Mouse (Mus musculus) limb, embryonic 11.5 days (tissue): ENCODE data around the gene Mtx3. TPM values are rescaled to one million over a fixed set of nuclear protein-coding genes. Genes with fewer than 3 reads are reported as not detected.
A peak's percentile ranks its signal among the peaks of the same experiment; 100 is the strongest.

Experiments
- ATAC-seq: fragments of 200-750 bp; cut with Nextera tagmentation; 2 replicates; pipeline ENCODE4 v1.8.0; 2017; ENCODE audit warnings: low read depth; ENCODE audit not compliant: insufficient number of reproducible peaks, low FRiP score, low TSS enrichment
- DNase-seq: peaks from one replicate; pipeline ENCODE4 v3.0.0-alpha.2; 2015; ENCODE audit warnings: low spot score
- H3K27ac ChIP-seq: fragments of 300-500 bp; sonication (generic); replicated peaks from 2 replicates; pipeline ENCODE4 v1.5.1; 2014; ENCODE audit warnings: low read depth, mild to moderate bottlenecking, low read length
- H3K27me3 ChIP-seq: fragments of 300-500 bp; sonication (generic); 2 replicates; pipeline ENCODE4 v1.6.1; 2014; ENCODE audit warnings: mild to moderate bottlenecking, low read length, mixed read lengths; ENCODE audit not compliant: control insufficient read depth, insufficient read depth
- H3K36me3 ChIP-seq: fragments of 300-500 bp; sonication (generic); 2 replicates; pipeline ENCODE4 v1.6.1; 2014; ENCODE audit warnings: mild to moderate bottlenecking, low read length, moderate library complexity, mixed read lengths; ENCODE audit not compliant: control insufficient read depth, insufficient read depth
- H3K4me1 ChIP-seq: fragments of 300-500 bp; sonication (generic); 2 replicates; pipeline ENCODE4 v1.6.1; 2014; ENCODE audit warnings: low read length, mixed read lengths; ENCODE audit not compliant: control insufficient read depth, insufficient read depth
- H3K4me2 ChIP-seq: fragments of 300-500 bp; sonication (generic); 2 replicates; pipeline ENCODE4 v1.6.1; 2014; ENCODE audit warnings: low read depth, mild to moderate bottlenecking, moderate library complexity; ENCODE audit not compliant: severe bottlenecking
- H3K4me3 ChIP-seq: fragments of 300-500 bp; sonication (generic); 2 replicates; pipeline ENCODE4 v1.5.1; 2014; ENCODE audit warnings: low read depth, low read length
- H3K9ac ChIP-seq: fragments of 300-500 bp; sonication (generic); 2 replicates; pipeline ENCODE4 v1.6.1; 2014; ENCODE audit warnings: mild to moderate bottlenecking, low read length
- H3K9me3 ChIP-seq: fragments of 300-500 bp; sonication (generic); 2 replicates; pipeline ENCODE4 v1.6.1; 2016; ENCODE audit warnings: low read length; ENCODE audit not compliant: control insufficient read depth
- WGBS: fragments of 180-500 bp; shearing (Covaris S2); extraction: QIAGEN DNeasy Blood & Tissue Kit; methylation state at CpG from one replicate; pipeline ENCODE4 v1.1.7; 2014; 5-methylcytosine and 5-hydroxymethylcytosine counted together
- polyA plus RNA-seq: library from polyadenylated mRNA; unstranded; fragments of >200 nt; fragmentation: Nextera tagmentation; extraction: Ambion mirVana; gene quantifications from 2 replicates; pipeline ENCODE4 v1.2.1, GENCODE M21; 2014

Mtx3 gene
- polyA plus RNA-seq, 1 experiment from 2014 or later, result 6.4 TPM

DNA sequence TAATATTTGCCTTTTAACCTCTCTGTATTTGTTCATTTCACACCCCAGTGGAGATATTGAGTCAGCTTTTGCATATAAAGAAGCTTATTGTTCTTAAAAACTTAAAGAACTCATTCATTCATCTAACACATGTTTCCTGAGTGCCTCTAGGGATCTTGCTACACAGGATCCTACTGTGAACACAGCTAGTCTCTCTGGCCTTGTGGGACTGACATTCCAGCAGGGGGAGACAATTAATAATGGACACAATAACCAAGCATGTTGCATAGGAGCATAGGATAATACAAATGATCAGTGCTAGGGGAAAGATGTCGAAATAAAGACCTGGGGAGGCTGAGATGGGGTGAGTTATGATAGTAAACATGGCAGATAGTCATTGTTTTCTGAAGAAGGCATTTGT lies 22.1 kb downstream of the Mtx3 start:
- no peaks in the 10 kb centered on the region for H3K36me3 ChIP-seq
- no peak overlapping the region for H3K4me3 ChIP-seq
- no peak overlapping the region for H3K4me2 ChIP-seq
- no peaks in the 10 kb centered on the region for H3K4me1 ChIP-seq
- WGBS, result 90% methylated on average over 1 of the region's 1 CpGs
- no peak overlapping the region for H3K9ac ChIP-seq
- H3K9me3 ChIP-seq, result no peaks in the 10 kb centered on the region
- ATAC-seq (no peak), DNase-seq (no peak)
- no peaks in the 10 kb centered on the region for H3K27me3 ChIP-seq
- H3K27ac ChIP-seq, result no peak overlapping the region

- no peaks in the 10 kb centered on the region for H3K4me1 ChIP-seq
- H3K4me2 ChIP-seq, result no peak overlapping the region
- H3K36me3 ChIP-seq, result no peaks in the 10 kb centered on the region
- WGBS, result 57% methylated on average over 4 of the region's 4 CpGs
- no peak overlapping the region for H3K27ac ChIP-seq
- no peak overlapping the region for H3K4me3 ChIP-seq
- no peak for ATAC-seq
- H3K9me3 ChIP-seq, result no peaks in the 10 kb centered on the region
- no peak overlapping the region for H3K9ac ChIP-seq
- DNase-seq, result no peak
- H3K27me3 ChIP-seq, result no peaks in the 10 kb centered on the region
Observed at GRCm38 (mm10) chr13:92879514-92879913, 35.0 kb downstream of the Mtx3 start.

GRCm38 (mm10) chr13:92879933-92880332 lies 35.4 kb downstream of the Mtx3 start:
- WGBS, result 59% methylated on average over 9 of the region's 9 CpGs
- H3K9me3 ChIP-seq, result no peaks in the 10 kb centered on the region
- H3K36me3 ChIP-seq, result no peaks in the 10 kb centered on the region
- ATAC-seq (peak; percentile 39; the same call in 1 of the 2 replicates), DNase-seq (no peak)
- H3K9ac ChIP-seq, result no peak overlapping the region
- no peak overlapping the region for H3K4me3 ChIP-seq
- no peaks in the 10 kb centered on the region for H3K27me3 ChIP-seq
- H3K27ac ChIP-seq, result no peak overlapping the region
- H3K4me1 ChIP-seq, result no peaks in the 10 kb centered on the region
- H3K4me2 ChIP-seq, result no peak overlapping the region

DNA sequence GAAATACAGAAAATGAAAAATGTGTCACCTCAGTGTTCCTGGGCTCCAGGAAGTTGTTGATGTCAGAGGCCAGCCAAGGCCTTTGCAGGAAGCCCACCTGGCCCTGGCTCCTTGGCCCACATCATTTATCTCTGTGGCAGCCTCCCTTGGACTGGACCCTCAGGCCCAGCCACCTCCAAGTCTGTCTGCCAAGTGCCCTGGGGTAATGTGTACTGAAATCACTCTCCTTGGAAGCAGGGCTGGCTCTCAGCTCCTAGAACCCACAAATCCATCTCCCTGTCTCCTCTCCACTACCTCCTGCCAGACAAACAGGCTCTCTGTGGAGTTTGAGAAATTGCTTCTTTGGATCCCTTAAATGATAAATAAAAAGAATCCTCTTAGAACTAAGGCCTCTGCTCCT lies 36.0 kb downstream of the Mtx3 start:
- Histone ChIP-seq H3K9ac (no peak overlapping the region), H3K36me3 (no peaks in the 10 kb centered on the region), H3K4me1 (no peaks in the 10 kb centered on the region), H3K27me3 (no peaks in the 10 kb centered on the region), H3K27ac (no peak overlapping the region), H3K4me3 (no peak overlapping the region), H3K4me2 (no peak overlapping the region), H3K9me3 (no peaks in the 10 kb centered on the region)
- DNase-seq (no peak), ATAC-seq (no peak)

DNA sequence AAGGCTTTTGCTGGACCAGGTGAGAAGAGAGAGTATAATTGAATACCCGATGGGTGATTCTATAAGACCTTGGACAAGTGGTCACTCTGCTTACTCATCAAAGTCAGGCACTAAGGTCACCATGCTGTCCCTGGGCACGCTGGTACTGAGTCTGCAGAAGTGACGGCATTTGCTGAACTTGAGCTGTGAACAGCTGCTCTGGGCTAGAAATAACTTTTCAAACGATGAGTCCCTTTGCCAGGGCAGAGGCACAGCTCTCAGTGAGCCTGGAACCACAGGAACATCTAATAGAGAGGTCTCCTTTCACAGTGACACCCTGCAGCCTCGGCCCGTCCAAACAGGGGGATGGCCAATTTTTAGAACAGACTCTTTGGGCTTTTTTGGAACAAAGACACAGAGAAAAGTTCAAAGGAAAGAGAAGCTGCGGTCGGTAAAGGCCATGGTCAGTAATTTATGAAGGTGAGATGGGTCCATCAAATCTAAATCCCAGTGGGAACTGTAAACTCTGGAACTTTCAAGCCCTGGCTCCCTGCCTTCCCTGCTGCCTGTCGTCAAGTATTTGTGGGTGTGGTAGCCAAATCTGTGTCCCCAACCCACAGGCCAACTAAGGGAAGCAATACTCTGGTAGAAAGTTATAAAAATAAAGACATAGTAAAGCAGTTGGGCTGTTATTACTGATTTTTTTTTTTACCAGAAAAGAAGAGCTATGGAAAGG lies 37.9 kb downstream of the Mtx3 start:
- Histone ChIP-seq H3K27ac (no peak overlapping the region), H3K9me3 (no peaks in the 10 kb centered on the region), H3K36me3 (no peaks in the 10 kb centered on the region), H3K9ac (no peak overlapping the region), H3K4me2 (no peak overlapping the region), H3K4me3 (no peak overlapping the region), H3K4me1 (no peaks in the 10 kb centered on the region), H3K27me3 (no peaks in the 10 kb centered on the region)
- DNase-seq (no peak), ATAC-seq (no peak)
- WGBS, result 77% methylated on average over 9 of the region's 9 CpGs

DNA sequence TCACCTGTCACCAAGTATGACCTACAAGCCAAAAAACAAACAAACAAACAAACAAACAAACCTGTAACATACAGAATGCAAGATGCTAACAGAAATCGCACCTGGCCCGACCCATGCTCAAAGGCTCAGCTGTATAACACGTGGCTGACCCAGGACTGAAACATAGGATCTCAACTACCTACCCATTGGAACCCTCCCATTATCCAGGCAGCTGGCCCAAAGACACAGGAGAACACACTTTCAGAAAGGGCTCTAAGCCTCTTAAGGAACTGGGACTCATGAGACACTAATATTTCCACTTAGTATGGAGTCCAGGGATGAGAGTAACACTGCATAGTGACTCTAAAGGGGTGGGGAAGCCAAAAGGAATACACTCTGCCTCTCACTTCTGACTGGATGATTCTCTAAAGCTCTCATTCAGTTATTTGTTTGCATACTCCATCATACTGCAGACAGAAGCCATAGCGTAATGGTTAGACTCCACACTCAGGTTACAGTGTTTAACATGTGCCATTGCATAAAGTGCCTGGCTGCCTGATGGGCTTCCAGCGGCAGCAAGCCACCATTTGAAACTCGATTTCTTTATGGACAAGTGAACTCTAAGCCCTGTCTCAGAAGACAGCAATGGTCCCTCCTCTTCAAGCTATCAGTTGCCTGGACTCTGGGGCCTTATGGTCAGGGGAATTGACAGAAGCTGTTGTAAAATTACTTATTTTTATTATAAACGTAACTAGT lies 38.6 kb downstream of the Mtx3 start:
- Histone ChIP-seq H3K4me3 (no peak overlapping the region), H3K9me3 (no peaks in the 10 kb centered on the region), H3K36me3 (no peaks in the 10 kb centered on the region), H3K4me1 (no peaks in the 10 kb centered on the region), H3K27me3 (no peaks in the 10 kb centered on the region), H3K27ac (no peak overlapping the region), H3K4me2 (no peak overlapping the region), H3K9ac (no peak overlapping the region)
- 84% methylated on average over 7 of the region's 7 CpGs for WGBS
- DNase-seq (no peak), ATAC-seq (no peak)

DNA sequence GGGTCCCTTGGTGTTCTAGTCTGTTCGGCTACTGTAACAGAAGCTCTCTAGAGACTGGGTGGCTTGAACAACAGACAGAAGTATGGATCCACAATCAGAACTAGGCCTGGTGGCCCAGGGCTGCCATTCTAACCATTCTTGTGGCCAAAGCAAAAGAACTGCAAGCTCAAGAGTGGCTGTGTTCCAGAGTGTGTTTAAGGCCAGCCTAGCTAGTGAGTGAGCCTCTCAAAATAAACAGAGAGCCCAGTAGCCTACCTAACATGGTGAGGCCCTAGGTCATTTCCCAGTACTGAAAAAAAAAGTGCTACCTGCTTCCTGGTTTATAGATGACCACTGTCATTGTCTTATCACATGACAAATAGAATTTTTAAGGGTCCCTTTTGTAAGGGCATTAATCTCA lies 39.6 kb downstream of the Mtx3 start:
- Histone ChIP-seq H3K4me1 (no peaks in the 10 kb centered on the region), H3K9ac (no peak overlapping the region), H3K4me2 (no peak overlapping the region), H3K4me3 (no peak overlapping the region), H3K27ac (no peak overlapping the region), H3K27me3 (no peaks in the 10 kb centered on the region), H3K9me3 (no peaks in the 10 kb centered on the region), H3K36me3 (no peaks in the 10 kb centered on the region)
- ATAC-seq, result no peak
- DNase-seq, result no peak
- 86% methylated on average over 1 of the region's 1 CpGs for whole genome bisulfite sequencing

- 67% methylated on average over 1 of the region's 1 CpGs for WGBS
- ATAC-seq (no peak), DNase-seq (no peak)
- Histone ChIP-seq H3K4me1 (no peaks in the 10 kb centered on the region), H3K9ac (no peak overlapping the region), H3K9me3 (no peaks in the 10 kb centered on the region), H3K27me3 (no peaks in the 10 kb centered on the region), H3K27ac (no peak overlapping the region), H3K36me3 (no peaks in the 10 kb centered on the region), H3K4me2 (no peak overlapping the region), H3K4me3 (no peak overlapping the region)
Observed at GRCm38 (mm10) chr13:92884930-92885329, 40.4 kb downstream of the Mtx3 start.
